28 mouse cellular contexts compared by ENCODE assay signal in the genomic region with DNA sequence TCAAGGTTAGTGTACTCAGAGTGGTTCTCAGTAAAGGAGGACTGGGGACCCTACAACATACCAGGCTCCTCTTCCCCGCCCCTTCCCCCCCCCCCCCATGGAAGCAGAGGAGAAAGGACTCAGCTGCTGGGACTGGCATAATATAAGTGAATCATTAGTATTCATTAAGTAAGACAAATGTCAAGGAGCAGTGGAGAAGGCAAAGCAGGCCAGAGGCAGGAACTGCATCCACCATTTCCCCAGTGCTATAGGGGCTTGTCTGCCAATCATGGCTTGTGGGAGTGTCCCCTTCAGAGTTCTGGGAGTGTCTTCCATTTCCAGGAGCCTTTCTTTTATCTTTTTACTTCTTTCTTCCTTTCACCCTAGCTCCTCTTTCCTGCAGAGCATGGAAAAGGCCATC.
"Had no signal": no experiment of that assay in that cellular context is flagged by ENCODE, and none has a peak within 500 bp of the region (broad histone marks: within the 10 kb centered on the region; RNA-seq: fewer than 3 reads in every experiment).

No protein-coding gene starts in this region.

- ATAC-seq: forebrain, embryonic 13.5 days; forebrain, embryonic 14.5 days; forebrain, embryonic 15.5 days; forebrain, embryonic 16.5 days; forebrain, postnatal 0 days had no signal

- H3K27ac ChIP-seq: embryonic facial prominence, embryonic 10.5 days; embryonic facial prominence, embryonic 12.5 days; embryonic facial prominence, embryonic 13.5 days; embryonic facial prominence, embryonic 15.5 days; forebrain, embryonic 10.5 days; forebrain, embryonic 12.5 days; forebrain, embryonic 13.5 days; forebrain, embryonic 15.5 days; gastrocnemius, adult 2 months had no signal

- DNase-seq: cerebellum, adult 18-20 months; cerebellum, adult 2 months; cerebellum, adult 8-10 months; cerebellum, adult 9-10 months; cerebellum, adult 9-11 months; cerebellum, postnatal 10 days; cerebellum, postnatal 14 days; cerebellum, postnatal 25 days; cerebellum, postnatal 36 days; embryo, embryonic 11 days; forebrain, postnatal 0 days; gastrocnemius, adult 2 months; gastrocnemius, postnatal 10 days; gastrocnemius, postnatal 14 days; gastrocnemius, postnatal 25 days; gastrocnemius, postnatal 36 days; heart, adult 11 months had no signal

- H3K4me2 ChIP-seq: embryonic facial prominence, embryonic 12.5 days; embryonic facial prominence, embryonic 13.5 days; embryonic facial prominence, embryonic 15.5 days; forebrain, embryonic 12.5 days; forebrain, embryonic 13.5 days; forebrain, embryonic 15.5 days had no signal

- H3K4me3 ChIP-seq: embryonic facial prominence, embryonic 10.5 days; embryonic facial prominence, embryonic 12.5 days; embryonic facial prominence, embryonic 13.5 days; embryonic facial prominence, embryonic 15.5 days; erythroblast, embryonic 14.5 days; forebrain, embryonic 10.5 days; forebrain, embryonic 12.5 days; forebrain, embryonic 13.5 days; forebrain, embryonic 15.5 days; gastrocnemius, adult 2 months had no signal

- H3K36me3 ChIP-seq: embryonic facial prominence, embryonic 10.5 days; embryonic facial prominence, embryonic 12.5 days; embryonic facial prominence, embryonic 13.5 days; embryonic facial prominence, embryonic 15.5 days; forebrain, embryonic 10.5 days; forebrain, embryonic 12.5 days; forebrain, embryonic 15.5 days had no signal

- H3K27me3 ChIP-seq: embryonic facial prominence, embryonic 12.5 days; embryonic facial prominence, embryonic 13.5 days; embryonic facial prominence, embryonic 15.5 days; forebrain, embryonic 12.5 days; forebrain, embryonic 13.5 days; forebrain, embryonic 15.5 days had no signal

- H3K4me1 ChIP-seq: embryonic facial prominence, embryonic 10.5 days; embryonic facial prominence, embryonic 12.5 days; embryonic facial prominence, embryonic 13.5 days; embryonic facial prominence, embryonic 15.5 days; forebrain, embryonic 10.5 days; forebrain, embryonic 12.5 days; forebrain, embryonic 13.5 days; forebrain, embryonic 15.5 days had no signal

- H3K9ac ChIP-seq: embryonic facial prominence, embryonic 12.5 days; embryonic facial prominence, embryonic 13.5 days; embryonic facial prominence, embryonic 15.5 days; forebrain, embryonic 12.5 days; forebrain, embryonic 13.5 days; forebrain, embryonic 15.5 days; forebrain, postnatal 0 days had no signal

- H3K9me3 ChIP-seq: embryonic facial prominence, embryonic 10.5 days; embryonic facial prominence, embryonic 12.5 days; embryonic facial prominence, embryonic 13.5 days; embryonic facial prominence, embryonic 15.5 days; forebrain, embryonic 10.5 days; forebrain, embryonic 12.5 days; forebrain, embryonic 13.5 days; forebrain, embryonic 15.5 days had no signal
